Mouse (Mus musculus) spleen, embryonic (tissue): ENCODE results near the gene Ier5.

ENCODE experiments used
- CTCF ChIA-PET: fragments of 350-600 bp; sonication (Branson Sonifier 250); formaldehyde crosslinking; loops from one replicate; lab custom pipeline; 2022; lab: Charles Lee

Ier5 gene

DNA sequence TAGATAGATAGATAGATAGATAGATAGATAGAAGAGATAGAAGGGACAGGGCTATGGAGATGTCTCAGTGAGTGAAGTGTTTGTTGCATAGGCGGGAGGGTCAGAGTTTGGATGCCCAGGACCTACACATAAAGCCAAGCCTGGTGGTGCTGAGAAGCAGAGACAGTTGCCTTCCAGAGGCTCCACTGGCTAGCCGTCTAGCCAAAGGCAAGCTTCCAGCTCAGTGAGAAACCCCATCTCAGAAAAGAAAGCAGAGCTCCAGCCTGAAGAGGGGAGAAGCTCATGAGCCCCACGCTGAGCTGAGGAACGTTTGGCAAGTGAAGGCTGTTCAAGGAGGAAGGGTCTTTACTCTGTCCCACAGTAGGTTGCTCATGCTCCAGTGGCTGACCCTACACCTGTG lies 3.2 kb upstream of the Ier5 start:
- CTCF ChIA-PET: interaction anchor here (0.8 kb wide), 1 partner anchor 50 kb away, joined by 3 read pairs; no protein-coding TSS in a partner anchor

DNA sequence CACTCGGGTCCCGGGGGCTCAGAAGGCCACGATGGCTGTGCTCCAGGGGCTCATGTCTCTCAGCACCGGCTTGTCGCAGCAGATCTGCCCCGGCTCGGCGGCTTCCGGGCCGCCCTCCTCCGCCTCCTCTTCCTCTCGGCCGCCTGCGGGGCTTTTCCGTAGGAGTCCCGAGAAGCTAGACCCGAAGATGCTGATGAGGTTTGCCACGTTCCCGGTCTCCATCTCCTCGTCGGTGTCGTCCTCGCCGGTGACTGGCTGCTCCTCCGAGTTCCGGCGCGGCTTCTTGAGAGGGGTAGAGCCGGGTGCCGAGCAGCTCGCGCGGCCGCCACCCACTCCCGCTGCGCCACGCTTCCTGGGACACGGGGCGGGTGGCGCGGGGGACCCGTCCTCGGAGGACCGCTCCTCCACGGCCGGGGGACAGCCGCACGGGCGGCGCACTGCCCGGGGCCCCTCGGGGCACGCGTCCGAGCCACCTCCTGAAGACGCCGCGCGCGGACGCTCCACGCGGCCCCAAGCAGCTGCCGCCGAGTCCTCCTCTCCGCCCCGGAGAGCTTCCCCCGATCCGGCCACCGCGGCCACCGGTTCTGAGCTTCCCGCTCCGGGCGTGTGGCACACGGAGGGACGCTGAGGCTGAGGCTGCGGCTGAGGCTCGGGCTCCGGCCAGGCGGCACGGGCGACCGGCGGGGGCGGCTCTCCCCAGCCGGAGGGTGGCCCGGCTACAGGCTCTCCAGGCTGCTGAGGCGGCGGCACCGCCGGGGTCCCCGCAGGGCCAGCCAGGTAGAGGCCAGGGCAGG lies 753 bp downstream of the Ier5 start:
- CTCF ChIA-PET: interaction anchor here (0.9 to 2.1 kb wide), 5 partner anchors 9 to 71 kb away, joined by 3 to 10 read pairs (median 4); no protein-coding TSS in a partner anchor

DNA sequence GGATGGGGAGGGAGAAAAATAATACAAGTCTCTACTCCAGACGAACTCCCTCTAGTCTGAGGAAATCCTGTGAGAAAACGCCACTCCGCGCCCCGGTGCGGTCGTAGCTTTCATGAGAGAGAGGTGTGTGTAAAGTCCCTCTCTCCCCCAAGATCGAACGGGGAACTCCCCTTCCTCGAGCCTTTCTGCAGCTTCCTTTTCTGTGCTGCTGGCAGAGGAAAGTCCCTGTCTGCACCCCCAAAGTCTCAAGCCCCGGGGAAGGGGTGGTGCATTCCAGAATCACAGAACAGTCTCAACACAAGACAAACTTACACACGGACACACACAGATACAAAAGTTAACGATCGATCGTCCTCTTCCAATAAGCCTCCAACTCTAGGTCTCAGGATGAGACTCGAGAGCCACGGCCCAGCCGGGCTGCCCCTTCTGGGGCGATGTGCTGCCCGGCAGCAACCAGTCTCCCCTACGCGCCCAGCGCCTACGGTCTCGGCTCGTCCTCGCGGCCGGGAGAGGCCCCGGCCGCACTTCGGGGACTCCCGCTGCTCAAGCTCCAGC lies 1.4 kb downstream of the Ier5 start:
- CTCF ChIA-PET: interaction anchor here (1.2 to 2.1 kb wide), 3 partner anchors 9 to 48 kb away, joined by 3 to 10 read pairs (median 4); no protein-coding TSS in a partner anchor

DNA sequence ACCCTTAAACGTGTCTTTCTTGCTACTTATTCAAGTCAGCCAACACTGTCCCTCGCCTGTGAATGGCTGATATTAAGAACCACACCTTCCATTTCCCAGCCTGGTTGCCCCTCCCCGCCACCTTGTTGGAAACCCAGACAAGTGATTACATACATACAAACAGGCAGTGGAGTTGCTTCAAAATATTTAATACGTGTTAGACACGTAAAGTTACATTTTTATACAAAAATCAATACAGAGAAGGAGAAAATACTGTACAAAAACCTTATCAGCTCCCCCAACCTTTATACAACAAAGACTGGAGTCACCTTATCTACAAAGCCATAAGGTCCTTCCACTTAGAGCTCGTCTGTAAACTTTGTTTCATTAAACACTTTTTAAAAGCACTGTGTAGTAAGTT lies 2.1 kb downstream of the Ier5 start:
- CTCF ChIA-PET: interaction anchor here (0.7 to 2.1 kb wide), 4 partner anchors 10 to 71 kb away, joined by 3 to 10 read pairs (median 4); no protein-coding TSS in a partner anchor

DNA sequence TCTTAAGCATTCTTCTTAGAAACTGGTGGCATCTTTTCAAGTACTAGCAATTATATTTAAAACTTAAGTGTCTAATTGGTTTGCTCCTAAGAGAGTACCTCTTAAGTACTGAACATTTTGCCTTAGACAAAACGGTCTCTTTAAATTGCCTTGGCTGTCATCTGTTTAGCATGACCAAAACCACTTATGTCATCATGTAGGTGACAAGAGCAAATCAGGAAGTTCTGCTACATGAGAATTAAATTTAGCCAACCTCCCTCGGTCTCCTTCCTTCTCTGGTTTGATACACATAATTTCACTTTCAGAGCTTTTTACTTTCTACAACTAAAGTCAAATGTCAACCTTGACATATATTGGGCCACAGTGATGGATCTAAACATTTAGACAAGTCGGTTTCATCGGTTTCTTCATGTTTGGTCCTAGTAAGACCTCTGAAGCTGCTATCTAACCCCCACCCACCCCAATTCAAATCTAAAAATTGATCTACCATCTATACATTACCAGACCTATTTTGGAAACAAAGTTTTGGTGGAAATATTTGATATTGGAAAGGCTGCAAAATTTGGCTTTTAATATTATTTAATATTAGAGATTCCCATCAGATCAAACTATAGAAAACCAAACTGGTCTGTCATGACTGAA lies 2.7 kb downstream of the Ier5 start:
- CTCF ChIA-PET: interaction anchor here (0.7 to 1.9 kb wide), 5 partner anchors 10 to 71 kb away, joined by 3 to 10 read pairs (median 4); no protein-coding TSS in a partner anchor

DNA sequence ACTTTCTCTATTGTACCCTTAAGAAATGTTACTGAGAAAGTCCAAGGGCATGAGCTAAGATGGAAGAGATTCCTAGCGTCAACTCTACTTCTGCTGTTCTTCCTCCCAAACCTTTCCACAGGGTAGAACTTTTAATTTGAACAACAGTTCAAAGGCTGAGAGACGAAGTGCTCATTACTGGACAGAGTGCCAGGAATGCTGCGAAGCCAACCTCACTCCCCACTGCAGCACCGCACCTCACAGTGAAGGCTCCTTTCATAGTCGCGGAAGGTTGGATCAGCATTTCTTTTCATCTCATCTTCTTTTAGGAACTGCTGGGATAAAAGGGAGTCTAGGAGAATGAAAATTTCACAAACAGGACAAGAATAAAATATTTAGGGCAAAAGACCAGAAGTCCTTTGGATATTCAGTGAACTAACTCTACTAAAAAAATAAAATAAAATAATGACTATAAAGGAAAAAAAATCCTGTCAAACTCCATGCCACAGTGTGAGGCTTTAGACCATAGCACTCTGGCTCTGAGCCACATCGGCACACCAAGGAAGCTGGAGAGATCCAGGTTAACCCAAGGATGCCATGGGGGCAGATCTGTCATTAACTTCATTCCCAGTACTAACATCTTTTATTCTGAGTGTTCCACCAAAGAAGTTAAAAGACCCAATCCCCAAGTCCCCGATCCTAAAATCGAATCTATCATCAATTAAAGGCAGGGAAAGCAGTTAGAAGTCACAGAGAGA lies 5.3 kb downstream of the Ier5 start:
- CTCF ChIA-PET: no interaction called here

DNA sequence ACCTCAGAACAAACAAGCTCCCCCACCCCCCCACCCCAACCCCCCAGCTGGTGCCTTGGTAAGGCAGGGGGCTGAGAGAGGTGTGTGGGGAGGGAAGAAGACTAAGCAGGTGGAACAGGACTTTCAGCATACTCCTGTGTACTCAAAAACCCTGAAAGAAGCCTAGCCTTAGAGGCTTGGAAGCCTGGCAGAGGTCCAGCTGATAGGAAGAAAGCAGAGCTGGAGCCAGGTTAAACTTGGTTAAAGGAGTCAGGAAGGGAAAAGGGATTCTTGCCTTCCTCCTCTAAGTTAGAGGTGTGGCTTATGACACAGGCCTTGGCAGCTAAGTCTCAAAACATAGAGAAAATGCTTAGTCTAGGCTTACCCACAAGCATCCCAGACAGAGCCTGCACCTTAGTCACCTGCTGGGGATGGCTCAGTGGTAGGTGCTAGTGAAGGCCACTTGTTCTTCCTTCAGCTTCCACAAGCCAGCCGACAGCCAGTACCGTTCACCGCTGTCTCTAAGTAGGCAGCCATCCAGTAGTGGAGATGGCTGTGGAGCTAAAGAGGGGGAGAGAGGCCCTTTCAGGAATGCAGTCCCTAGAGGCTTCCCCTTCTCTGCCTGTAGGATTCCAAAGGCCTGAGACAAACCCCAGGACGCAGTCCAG lies 6.2 kb downstream of the Ier5 start:
- CTCF ChIA-PET: interaction anchor here (0.9 kb wide), 1 partner anchor 38 kb away, joined by 11 read pairs; no protein-coding TSS in a partner anchor

DNA sequence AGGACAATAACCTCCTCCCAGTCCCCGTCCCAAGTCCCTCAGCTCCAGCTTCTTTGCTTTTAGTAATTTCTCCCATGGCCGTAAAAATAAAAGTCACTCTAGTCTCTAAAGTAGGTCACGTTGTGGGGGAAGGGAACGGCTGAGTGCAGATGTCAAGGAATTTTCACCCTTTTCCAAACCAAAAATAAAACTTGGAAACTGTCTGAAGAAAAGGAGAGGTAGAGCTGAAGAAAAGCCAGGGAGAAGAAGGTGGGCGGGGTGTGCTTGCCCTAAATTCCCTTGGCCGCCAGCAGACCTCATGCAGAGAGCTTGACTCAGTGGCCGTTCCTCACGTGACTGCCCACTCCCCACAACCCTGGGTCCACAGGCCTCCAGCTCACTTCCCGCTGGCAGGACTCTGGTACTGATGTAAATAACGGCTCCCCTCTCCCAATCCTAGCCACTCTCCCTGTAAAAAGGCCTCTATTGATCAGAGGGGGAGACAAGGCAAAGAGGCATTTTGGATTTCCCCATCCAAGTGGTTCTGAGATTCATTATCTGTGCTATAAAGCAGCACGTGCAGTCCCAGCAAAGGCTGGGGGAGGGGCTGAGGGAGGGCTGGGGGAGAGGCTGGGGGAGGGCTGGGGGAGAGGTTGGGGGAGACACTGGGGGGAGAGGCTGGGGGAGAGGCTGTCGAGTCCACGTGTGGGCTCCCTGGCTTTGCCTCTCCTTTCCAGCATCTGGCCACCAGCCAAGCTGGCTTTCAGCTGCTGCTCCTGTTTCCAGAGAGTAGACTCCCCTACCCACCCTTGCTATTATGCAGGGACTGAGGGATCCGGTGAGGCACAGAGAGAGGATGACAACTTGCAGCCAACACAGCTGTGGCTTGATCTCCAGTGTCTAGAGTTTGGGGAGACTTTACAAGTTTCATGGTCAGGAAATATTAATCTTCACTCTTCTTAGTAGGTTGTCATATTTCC lies 7.3 kb downstream of the Ier5 start:
- CTCF ChIA-PET: interaction anchor here (0.6 to 1.0 kb wide), 3 partner anchors 22 to 66 kb away, joined by 3 to 6 read pairs (median 4); no protein-coding TSS in a partner anchor

DNA sequence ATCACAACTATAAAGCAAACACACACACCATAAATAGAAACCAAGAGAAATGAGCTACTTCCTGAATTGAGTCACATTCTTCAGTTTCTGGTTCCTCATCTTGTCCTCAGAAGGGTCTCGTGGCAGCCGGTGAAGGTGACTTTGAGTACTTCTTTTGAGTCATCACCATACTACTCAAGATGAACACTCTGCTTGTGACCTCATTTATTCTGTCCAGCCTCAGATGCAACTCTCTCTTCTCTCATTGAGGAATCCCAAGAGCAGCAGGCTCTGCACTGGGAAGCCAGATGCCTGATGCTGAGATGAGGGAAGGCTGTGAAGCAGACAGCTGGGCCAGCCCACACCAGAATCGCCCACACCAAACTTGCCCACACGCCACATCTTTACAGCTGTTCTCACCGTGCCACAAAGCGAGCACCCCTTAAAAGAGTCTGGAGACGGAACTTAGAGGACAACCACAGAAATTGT lies 8.0 kb downstream of the Ier5 start:
- CTCF ChIA-PET: interaction anchor here (0.6 to 1.5 kb wide), 2 partner anchors 9 to 66 kb away, joined by 3 to 5 read pairs; no protein-coding TSS in a partner anchor

DNA sequence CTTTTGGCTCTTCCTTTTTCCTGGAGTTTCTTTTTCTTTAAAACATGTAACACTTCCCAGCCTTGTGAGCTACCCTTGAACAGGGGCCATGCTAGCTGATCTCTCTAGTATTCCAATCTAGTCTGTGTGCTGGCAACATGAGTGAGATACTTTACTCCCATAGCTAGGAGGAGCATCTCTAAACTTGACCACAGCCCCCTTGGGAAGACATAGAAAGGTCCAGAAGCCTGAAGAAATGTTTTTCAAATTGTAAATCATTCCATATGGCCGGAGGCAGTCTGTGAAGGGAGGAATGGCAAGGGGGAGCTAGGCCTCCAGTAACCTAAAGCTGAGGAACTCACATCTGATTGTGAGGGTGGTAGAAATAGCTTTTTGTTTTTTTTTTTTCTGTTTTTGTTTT lies 8.7 kb downstream of the Ier5 start:
- CTCF ChIA-PET: interaction anchor here (0.6 to 1.5 kb wide), 4 partner anchors 8 to 32 kb away, joined by 3 to 5 read pairs (median 4); no protein-coding TSS in a partner anchor

DNA sequence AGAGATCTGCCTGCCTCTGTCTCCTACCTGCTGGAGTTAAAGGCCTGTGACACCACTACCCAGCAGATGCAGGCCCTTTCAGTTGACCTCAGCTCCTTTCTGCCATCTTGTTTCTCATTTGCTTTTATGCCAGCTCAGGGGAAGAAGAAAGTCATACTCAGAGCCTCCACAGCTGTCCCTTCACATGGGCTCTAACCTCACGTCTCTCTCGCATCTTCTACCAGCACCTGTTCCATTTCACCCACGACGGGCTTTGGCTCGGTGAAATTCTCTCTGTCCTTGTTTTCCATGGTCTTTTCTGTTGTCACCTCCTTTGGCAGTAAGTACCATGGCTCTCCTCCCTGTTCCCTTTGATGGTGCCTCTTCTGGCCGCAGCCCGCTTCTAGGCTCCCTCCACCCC lies 9.1 kb downstream of the Ier5 start:
- CTCF ChIA-PET: interaction anchor here (0.6 to 1.5 kb wide), 4 partner anchors 8 to 32 kb away, joined by 3 to 5 read pairs (median 4); no protein-coding TSS in a partner anchor

DNA sequence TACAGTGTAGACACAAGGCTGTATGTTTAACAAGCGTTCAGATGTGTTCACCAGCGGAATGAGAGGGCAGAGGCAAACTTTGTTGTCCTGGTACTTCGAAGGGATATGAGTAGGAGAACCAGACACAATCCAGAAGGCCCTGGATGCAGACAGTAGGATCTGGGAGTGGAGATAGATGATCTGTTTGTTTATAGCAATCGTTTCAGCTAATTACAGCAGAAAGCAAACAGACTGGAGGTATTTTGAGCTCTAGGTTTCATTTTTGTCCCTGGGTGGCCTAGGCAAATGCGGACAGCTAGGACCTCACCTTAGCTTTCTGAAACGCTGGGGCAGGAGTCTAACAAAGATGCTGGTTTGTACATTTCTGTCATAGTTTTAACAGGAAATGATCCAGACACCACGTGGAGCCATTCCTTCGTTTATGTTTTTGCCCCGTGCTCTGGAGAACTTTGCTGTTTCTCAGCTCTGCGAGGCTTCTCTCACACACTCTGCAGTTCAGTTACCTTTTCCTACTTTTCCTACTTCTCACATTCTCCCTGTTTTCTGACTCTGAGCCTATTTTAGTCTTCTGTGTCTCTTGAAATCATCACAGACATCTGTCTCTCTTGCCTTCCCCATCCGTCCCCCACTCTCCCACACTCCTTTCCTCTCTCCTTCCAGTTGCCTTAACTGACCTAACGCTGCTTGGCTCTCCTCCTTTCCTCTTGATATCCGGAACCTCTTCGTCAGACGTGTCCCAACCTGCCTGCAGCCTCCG lies 10.4 kb downstream of the Ier5 start:
- CTCF ChIA-PET: interaction anchor here (0.6 kb wide), 1 partner anchor 42 kb away, joined by 5 read pairs; no protein-coding TSS in a partner anchor

DNA sequence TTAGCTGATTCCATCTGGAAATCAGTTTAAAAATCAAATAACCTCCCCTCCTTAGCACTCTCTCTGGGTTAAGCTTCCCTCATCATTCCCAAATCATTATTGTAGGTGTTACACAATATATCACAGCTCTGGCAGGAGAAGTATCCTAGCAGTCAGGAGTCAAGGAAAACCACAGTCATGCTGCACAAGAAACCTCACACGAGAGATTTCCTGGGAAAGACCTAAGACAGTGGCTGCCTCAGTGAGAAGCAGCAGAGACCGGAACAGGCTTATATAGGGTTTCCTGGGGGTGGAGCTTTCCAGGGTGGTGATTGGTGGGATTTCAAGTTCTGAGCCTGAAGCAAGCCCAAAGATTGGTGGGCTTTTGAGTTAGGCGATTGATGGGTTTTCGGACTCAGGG lies 11.4 kb downstream of the Ier5 start:
- CTCF ChIA-PET: no interaction called here

DNA sequence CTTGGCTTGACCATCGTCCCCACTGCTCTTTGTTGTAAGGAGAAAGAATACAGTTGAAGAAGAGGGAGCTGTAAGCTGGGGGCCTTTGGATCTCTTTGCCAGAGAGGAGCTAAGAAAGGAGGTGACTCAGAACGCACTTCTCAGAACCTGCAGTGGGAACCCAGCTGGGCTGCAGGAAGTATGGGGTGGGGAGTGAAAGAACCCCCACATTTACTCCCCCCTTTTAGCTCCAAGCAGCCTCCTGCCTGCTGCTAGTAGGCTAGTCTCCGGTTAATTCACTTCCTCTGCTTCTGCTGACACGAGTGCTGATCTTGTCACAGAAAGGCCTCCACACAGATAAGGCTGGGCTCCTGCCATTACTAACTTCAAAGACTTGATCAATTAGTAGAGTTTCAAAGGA lies 12.5 kb downstream of the Ier5 start:
- CTCF ChIA-PET: interaction anchor here (0.8 to 1.6 kb wide), 2 partner anchors 22 to 33 kb away, joined by 3 to 4 read pairs; no protein-coding TSS in a partner anchor

DNA sequence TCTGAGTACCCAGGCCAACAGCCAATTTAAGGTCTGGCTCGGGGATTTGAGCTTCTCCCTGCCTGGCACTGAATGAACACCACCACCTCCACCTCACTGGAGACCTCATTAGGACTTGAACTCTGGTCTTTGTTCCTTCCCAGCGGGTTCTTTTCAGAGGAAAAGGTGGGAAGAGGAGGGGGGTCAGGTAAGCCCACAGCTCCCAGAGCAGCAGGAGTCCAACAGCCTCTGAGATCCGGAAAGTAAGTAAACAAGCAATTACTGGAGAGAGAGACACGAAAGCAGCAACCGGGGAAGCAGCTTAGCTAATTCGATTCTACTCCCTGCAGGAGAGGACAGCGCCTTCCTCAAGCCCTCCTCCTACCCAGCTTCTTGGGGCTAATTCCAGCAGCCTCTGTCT lies 13.0 kb downstream of the Ier5 start:
- CTCF ChIA-PET: interaction anchor here (0.8 to 1.7 kb wide), 4 partner anchors 11 to 32 kb away, joined by 3 to 7 read pairs (median 4); no protein-coding TSS in a partner anchor

DNA sequence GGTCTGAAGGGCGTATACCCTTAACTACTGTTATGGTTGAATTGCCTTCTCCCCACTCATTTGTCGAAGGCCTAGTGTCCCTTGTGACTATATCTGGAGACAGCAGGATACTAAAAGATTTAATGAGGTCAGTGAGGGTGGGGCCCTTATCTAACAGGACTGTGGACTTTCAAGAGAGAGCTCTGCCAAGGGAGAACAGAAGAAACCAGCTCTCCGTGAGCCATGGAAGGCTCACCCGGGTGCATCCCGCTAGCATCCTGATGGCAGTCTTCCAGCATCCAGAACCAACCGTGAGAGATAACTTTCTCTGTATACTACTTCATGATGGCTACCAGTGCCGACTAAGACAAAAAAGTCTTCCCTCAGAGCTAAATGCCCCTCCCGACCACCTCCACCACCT lies 14.6 kb downstream of the Ier5 start:
- CTCF ChIA-PET: interaction anchor here (0.8 to 1.7 kb wide), 3 partner anchors 11 to 27 kb away, joined by 3 to 7 read pairs (median 4); no protein-coding TSS in a partner anchor

DNA sequence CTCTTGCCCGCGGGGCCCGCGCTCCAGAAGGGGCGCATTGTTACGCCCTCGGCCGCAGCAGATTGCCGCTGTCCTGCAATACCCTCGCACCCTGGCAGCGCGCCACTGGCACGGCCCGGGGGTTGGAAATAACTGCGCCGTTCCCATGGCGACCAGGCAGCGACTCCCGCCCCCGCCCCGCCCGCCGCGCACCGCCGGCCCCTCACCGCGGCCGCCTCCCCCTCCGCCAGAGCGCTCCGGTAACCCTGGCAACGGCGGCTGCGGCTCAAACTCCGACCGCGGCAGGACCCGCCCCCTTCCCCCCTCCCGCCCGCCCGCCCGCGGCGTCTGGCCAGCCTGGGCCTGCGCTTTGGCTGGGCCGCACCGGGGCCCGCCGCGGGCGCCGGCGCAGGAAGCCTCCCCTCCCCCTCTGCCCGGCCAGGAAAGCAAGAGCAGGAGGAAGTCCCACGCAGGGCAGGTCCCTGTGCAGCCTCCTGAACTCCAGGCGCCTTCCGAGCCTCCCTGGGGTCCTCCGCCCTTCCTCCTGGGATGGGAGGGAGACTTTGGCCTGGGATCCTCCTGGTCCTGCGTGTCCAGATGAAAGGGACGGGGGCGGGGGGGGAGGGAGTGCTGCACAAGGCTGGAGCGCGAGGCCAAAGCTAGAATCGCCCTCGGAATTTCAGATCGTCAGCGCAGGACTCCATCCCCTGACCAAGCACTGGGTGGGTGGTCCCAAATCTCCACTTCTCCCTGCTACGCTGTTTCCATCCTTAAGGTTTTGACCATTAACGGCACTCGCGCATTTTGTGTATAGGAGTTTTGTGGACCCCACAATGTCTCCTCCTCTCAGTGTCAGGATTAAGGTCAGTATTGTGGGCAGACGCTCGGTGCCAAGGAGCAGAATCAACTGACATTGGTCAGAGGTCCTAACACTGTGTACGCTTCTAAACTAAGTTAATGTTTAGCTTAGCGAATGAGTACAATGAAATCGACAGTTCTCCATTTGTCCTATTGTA lies 15.9 kb downstream of the Ier5 start:
- CTCF ChIA-PET: interaction anchor here (0.8 to 1.0 kb wide), 2 partner anchors 12 to 350 kb away, joined by 3 to 6 read pairs; no protein-coding TSS in a partner anchor
